Mouse (Mus musculus) ES-E14 (cell line): Measurements from ENCODE around the gene 2310039H08Rik. TPM values are rescaled to one million over a fixed set of nuclear protein-coding genes. Genes with fewer than 3 reads are reported as not detected.

Experiments
- DNase-seq: peaks from one replicate; pipeline ENCODE4 v3.0.0-alpha.2; 2013; ENCODE audit warnings: low read depth, low spot score
- H3K27ac ChIP-seq: 2 replicates; pipeline ENCODE4 v1.5.1; 2012; ENCODE audit warnings: low read depth, mild to moderate bottlenecking, low read length, moderate library complexity, mixed read lengths; ENCODE audit not compliant: poor library complexity, insufficient read depth, severe bottlenecking
- H3K36me3 ChIP-seq: 2 replicates; pipeline ENCODE4 v1.6.1; 2012; ENCODE audit warnings: mild to moderate bottlenecking, low read length, moderate library complexity, mixed read lengths; ENCODE audit not compliant: control insufficient read depth, poor library complexity, insufficient read depth, severe bottlenecking
- H3K4me1 ChIP-seq, 2 experiments: fragments of 150-350 bp in 1 of 2; sonication (generic) in 1 of 2; 2 replicates each; pipeline ENCODE4 v1.6.1; 2012; ENCODE audit warnings: low read length in 2 of 2, mild to moderate bottlenecking in 1 of 2, mixed read lengths in 1 of 2; ENCODE audit not compliant: control insufficient read depth in 2 of 2, insufficient read depth in 2 of 2, poor library complexity in 1 of 2
- H3K4me3 ChIP-seq, 2 experiments: fragments of 150-350 bp in 1 of 2; sonication (generic) in 1 of 2; 2 replicates each; pipeline ENCODE4 v1.5.1; 2012; ENCODE audit warnings: low read length in 2 of 2, low read depth in 1 of 2, mild to moderate bottlenecking in 1 of 2, mixed read lengths in 1 of 2; ENCODE audit not compliant: insufficient read depth in 1 of 2, poor library complexity in 1 of 2, severe bottlenecking in 1 of 2
- H3K9ac ChIP-seq: 2 replicates; pipeline ENCODE4 v1.6.1; 2012; ENCODE audit warnings: low read depth, mild to moderate bottlenecking, low read length, mixed read lengths; ENCODE audit not compliant: poor library complexity, insufficient read depth, severe bottlenecking
- H3K9me3 ChIP-seq: fragments of 150-350 bp; sonication (generic); 2 replicates; pipeline ENCODE4 v1.6.1; 2012; ENCODE audit warnings: low read depth, mild to moderate bottlenecking, low read length; ENCODE audit not compliant: control insufficient read depth, insufficient read depth
- CHD2 ChIP-seq: IDR thresholded peaks from 2 replicates; pipeline ENCODE4 v1.6.1; 2014; ENCODE audit warnings: mild to moderate bottlenecking, low read depth, low read length, inconsistent platforms
- HCFC1 ChIP-seq: IDR thresholded peaks from 2 replicates; pipeline ENCODE4 v1.6.1; 2012; ENCODE audit warnings: low read length, inconsistent platforms, borderline replicate concordance; ENCODE audit not compliant: insufficient read depth
- MAFK ChIP-seq: IDR thresholded peaks from 2 replicates; pipeline ENCODE4 v1.6.1; 2014; ENCODE audit warnings: mild to moderate bottlenecking, low read depth, low read length, inconsistent platforms; ENCODE audit not compliant: insufficient read depth
- ZC3H11A ChIP-seq: IDR thresholded peaks from 2 replicates; pipeline ENCODE4 v1.6.1; 2012; ENCODE audit warnings: low read depth, mild to moderate bottlenecking, inconsistent platforms, low read length, borderline replicate concordance
- ZNF384 ChIP-seq: IDR thresholded peaks from 2 replicates; pipeline ENCODE4 v1.6.1; 2012; ENCODE audit warnings: low read depth, low read length, inconsistent platforms
- in situ Hi-C, 2 experiments: fragments of 600-800 bp; cut with MboI; formaldehyde crosslinking; loops; one replicate each; pipeline ENCODE4 v1.15.1; 2025; ENCODE audit warnings: low sequenced_read_pairs in 2 of 2, inconsistent platforms in 1 of 2; ENCODE audit not compliant: unreplicated experiment in 2 of 2
- total RNA-seq: library from RNA; depleted of rRNA; stranded (reverse); fragments of 300-350 nt; gene quantifications from 2 replicates; pipeline ENCODE4 v1.2.3, GENCODE M21; 2012

2310039H08Rik gene
- total RNA-seq, 1 experiment = 19.5 TPM

GRCm38 (mm10) chr17:46745506-46745905 is 26.9 kb upstream of the 2310039H08Rik start:
- no peak overlapping the region for H3K27ac ChIP-seq
- no peak for DNase-seq
- no peaks in the 10 kb centered on the region for H3K9me3 ChIP-seq
- H3K4me3 ChIP-seq = no peak overlapping the region
- in situ Hi-C loops = no loop called here
- TF ChIP-seq ZNF384 = no peak
- TF ChIP-seq HCFC1 = no peak
- no peak for TF ChIP-seq MAFK
- TF ChIP-seq CHD2 = no peak
- TF ChIP-seq ZC3H11A = no peak
- peaks cover 16% of the 10 kb centered on the region; the same call in 1 of the 2 replicates for H3K36me3 ChIP-seq
- H3K4me1 ChIP-seq = peaks cover 0 to 3% of the 10 kb centered on the region in 2 experiments; a peak in 1 of 4 replicates
- H3K9ac ChIP-seq = no peak overlapping the region

- DNase-seq = no peak
- Histone ChIP-seq H3K4me1 (peaks cover 0 to 3% of the 10 kb centered on the region in 2 experiments; a peak in 1 of 4 replicates), H3K27ac (no peak overlapping the region), H3K4me3 (no peak overlapping the region), H3K36me3 (peaks cover 16% of the 10 kb centered on the region; the same call in 1 of the 2 replicates), H3K9me3 (no peaks in the 10 kb centered on the region), H3K9ac (no peak overlapping the region)
- no peak for TF ChIP-seq ZNF384
- TF ChIP-seq MAFK = no peak
- no peak for TF ChIP-seq ZC3H11A
- TF ChIP-seq CHD2 = no peak
- TF ChIP-seq HCFC1 = no peak
- in situ Hi-C loops = no loop called here
Measured at GRCm38 (mm10) chr17:46747234-46747633, 25.2 kb upstream of the 2310039H08Rik start.

GRCm38 (mm10) chr17:46747806-46748205 is 24.6 kb upstream of the 2310039H08Rik start:
- H3K4me3 ChIP-seq = no peak overlapping the region
- peaks cover 16% of the 10 kb centered on the region; the same call in 1 of the 2 replicates for H3K36me3 ChIP-seq

GRCm38 (mm10) chr17:46749282-46749681 is 23.2 kb upstream of the 2310039H08Rik start:
- no peak overlapping the region for H3K4me3 ChIP-seq
- 0 out of 2 replicates have a peak overlapping the region, but pooled peaks have one; percentile 29 for H3K9ac ChIP-seq
- no peak for TF ChIP-seq ZNF384
- TF ChIP-seq HCFC1 = no peak
- TF ChIP-seq ZC3H11A = no peak
- no peak for TF ChIP-seq MAFK
- TF ChIP-seq CHD2 = no peak
- H3K36me3 ChIP-seq = peaks cover 7% of the 10 kb centered on the region; the same call in 1 of the 2 replicates
- in situ Hi-C loops = no loop called here
- DNase-seq = no peak
- no peaks in the 10 kb centered on the region for H3K9me3 ChIP-seq
- H3K27ac ChIP-seq = 0 out of 2 replicates have a peak overlapping the region, but pooled peaks have one; percentile 37
- peaks cover 0 to 3% of the 10 kb centered on the region in 2 experiments; a peak in 1 of 4 replicates for H3K4me1 ChIP-seq

More at GRCm38 (mm10) chr17:46747806-46748205, 24.6 kb upstream of the 2310039H08Rik start:
- in situ Hi-C loops = no loop called here
- TF ChIP-seq CHD2 = no peak
- no peak for TF ChIP-seq ZC3H11A
- TF ChIP-seq HCFC1 = no peak
- TF ChIP-seq MAFK = no peak
- no peak for TF ChIP-seq ZNF384
- H3K4me1 ChIP-seq = peaks cover 0 to 3% of the 10 kb centered on the region in 2 experiments; a peak in 1 of 4 replicates
- H3K27ac ChIP-seq = no peak overlapping the region
- H3K9ac ChIP-seq = no peak overlapping the region
- no peaks in the 10 kb centered on the region for H3K9me3 ChIP-seq
- no peak for DNase-seq
